Mouse (Mus musculus) thymus, adult 2 months (tissue): ENCODE results near the gene Tmod1.

Experiments used
- CTCF ChIP-seq: fragments of 200-500 bp; IDR thresholded peaks from 2 replicates; pipeline ENCODE4 v1.5.1; 2012; ENCODE audit warnings: mild to moderate bottlenecking, control low read depth, low read length, moderate library complexity, borderline replicate concordance; ENCODE audit not compliant: control insufficient read depth, poor library complexity, insufficient read depth; ENCODE audit errors: extremely low read depth
- POLR2A ChIP-seq: fragments of 200-500 bp; IDR thresholded peaks from 2 replicates; pipeline ENCODE4 v1.6.1; 2012; ENCODE audit warnings: mild to moderate bottlenecking, low read length, control low read depth, moderate library complexity; ENCODE audit not compliant: control insufficient read depth, poor library complexity, insufficient read depth; ENCODE audit errors: extremely low read depth

DNA sequence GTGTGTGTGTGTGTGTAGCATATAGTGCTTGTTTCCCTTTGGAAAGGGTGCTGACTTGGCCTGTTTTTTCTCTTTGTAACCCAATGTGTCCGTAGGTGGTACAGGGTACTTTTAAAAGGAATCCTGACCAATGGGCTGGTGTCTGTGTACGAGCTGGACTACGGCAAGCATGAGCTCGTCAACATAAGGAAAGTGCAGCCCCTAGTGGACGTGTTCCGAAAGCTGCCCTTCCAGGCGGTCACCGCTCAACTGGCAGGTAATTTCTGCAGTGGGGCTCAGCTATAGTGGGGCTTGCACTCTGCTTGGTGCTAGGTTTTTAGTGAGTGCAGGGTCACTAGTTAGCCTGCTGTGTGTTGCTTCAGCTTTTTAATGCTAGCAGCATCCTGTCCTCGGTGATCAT lies 9.2 kb upstream of the Tmod1 start:
- TF ChIP-seq CTCF: no peak
- no peak for TF ChIP-seq POLR2A
